Mouse (Mus musculus) colon, adult 2 months (tissue): Measurements from ENCODE around the gene Cfap97. TPM values are rescaled to one million over a fixed set of nuclear protein-coding genes. Genes with fewer than 3 reads are reported as not detected.

ENCODE experiments used
- polyA plus RNA-seq: library from polyadenylated mRNA; depleted of rRNA; stranded (reverse); fragments of >200 nt; gene quantifications from 2 replicates; pipeline ENCODE4 v1.2.3, GENCODE M21; 2012; rRNA removed

The Cfap97 gene
- 1.9 and 2.0 TPM in 2 replicates for polyA plus RNA-seq

DNA sequence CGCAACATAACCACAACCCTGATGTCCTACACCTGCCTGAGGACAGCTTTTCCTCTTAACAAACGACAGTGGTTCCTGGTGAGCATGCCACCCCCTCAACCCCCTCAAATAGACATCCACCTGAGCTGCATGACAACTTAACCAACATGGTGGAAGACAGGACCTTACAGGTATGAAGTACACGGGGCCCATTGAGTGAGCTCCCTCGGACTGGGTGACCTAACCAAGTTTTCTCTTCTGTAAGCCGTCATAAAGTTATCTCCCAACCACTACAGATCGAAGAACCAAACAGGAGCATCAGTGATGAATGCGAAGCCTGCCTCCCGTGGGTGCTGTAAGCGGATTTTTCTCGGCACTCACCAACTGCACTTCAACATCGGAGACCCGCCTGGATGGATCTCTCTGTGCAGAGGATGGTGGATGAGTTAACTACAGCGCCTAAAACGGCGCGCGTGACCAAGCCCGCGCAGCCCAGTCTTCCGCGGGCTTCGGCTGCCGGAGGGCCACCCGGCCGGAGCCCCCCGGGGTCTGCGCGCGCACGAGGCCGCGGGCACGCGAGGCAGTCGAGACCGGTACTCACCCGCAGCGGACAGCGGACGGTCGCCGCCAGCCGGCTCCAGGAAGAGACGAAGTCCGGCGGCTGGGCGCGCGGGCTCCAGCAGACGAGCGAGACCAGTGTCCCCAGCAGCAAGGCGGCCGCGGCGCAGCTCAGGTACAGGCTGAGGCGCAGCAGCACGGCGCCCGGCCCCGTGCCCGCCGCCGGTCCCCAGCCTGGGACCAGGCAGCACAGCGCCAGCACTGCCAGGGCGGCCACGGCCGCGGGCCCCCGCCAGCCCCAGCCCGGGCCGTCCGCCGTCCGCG is at the start of gene Cfap97:
TSS of gene Cfap97 (plus strand) at position 570 of the 861 bp plus-strand sequence.

GRCm38 (mm10) chr8:46152064-46153031 is 777 bp downstream of the Cfap97 start, which contains the start of gene Snx25:
Gene Snx25 (minus strand): TSS chr8:46152159.

DNA sequence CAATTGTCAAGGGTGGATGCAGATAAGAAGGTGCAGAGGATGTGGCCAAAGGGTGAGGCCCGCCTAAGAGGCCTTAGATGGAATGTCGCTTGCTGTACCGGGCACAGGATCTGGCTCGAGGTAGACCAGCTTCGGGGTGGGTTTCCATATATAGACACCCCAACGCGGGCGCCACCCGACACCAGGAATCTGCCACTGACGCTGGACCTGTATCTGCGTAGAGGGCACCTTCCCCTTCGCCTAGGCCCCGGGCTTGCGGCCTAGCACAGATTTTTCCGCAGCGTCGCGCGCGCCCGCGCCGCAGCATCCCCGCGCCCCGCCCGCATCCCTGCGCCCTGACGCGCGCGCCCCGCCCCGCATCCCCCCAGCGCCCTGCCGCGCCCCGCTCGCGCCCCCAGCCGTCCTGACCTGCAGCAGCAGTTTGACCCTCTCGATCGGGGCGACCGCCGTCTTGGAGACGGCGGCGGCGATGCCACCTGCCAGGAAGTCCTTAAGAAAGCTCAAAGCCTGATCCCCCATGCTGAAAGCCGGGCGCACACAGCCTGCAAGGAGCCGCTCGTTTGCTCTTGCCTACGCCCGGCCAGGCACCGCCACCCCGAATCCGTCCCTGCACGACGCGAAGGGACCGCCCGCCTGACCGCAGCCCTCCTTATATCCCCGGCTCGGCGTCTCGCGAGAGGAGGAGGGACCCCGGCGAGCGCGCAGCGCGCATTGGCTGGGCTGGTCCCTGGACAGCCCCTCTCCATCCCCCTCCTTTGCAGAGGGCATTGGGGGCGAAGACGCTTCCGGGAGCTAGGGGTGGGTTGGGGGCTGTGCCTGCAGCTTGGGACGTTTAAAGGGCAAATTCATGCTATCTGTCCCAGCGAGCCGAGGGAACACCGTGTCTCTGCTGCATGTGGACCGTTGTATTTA is 59.1 kb downstream of the Cfap97 start, which contains the start of gene Slc25a4:
TSS of gene Slc25a4 (minus strand) at position 881 of the 912 bp plus-strand sequence.

Other genes with a start within 250 kb of the Cfap97 start
- gene Ccdc110, start 217.2 kb upstream of the Cfap97 start, polyA plus RNA-seq: 0.03 and 0.05 TPM in 2 replicates
- 0.05 and 0.29 TPM in 2 replicates for gene 1700029J07Rik, start 176.5 kb upstream of the Cfap97 start, polyA plus RNA-seq
- 9.4 and 11.1 TPM in 2 replicates for gene Ufsp2, start 176.2 kb upstream of the Cfap97 start, polyA plus RNA-seq
- 0.08 TPM in 1 of 2 replicates, not detected in the other for gene Lrp2bp, start 152.5 kb upstream of the Cfap97 start, polyA plus RNA-seq
- gene Ankrd37, start 146.1 kb upstream of the Cfap97 start, polyA plus RNA-seq: 4.3 and 12.7 TPM in 2 replicates
- 5.2 and 6.3 TPM in 2 replicates for gene Snx25, start 388 bp downstream of the Cfap97 start, polyA plus RNA-seq
- gene Slc25a4, start 59.5 kb downstream of the Cfap97 start, polyA plus RNA-seq: 120 and 194 TPM in 2 replicates
- not detected in 2 replicates for gene Helt, start 142.9 kb downstream of the Cfap97 start, polyA plus RNA-seq